Mouse (Mus musculus) kidney, embryonic 14.5 days (tissue): ENCODE measurements at regions not wholly inside any gene's neighbourhood (a gene's known extent, or its start where the extent isn't known, plus 50 kb on each side); places are given as distances from the start of the nearest gene placed in this dataset.
A peak's percentile ranks its signal among the peaks of the same experiment; 100 is the strongest.

Source experiments
- ATAC-seq: fragments of 200-750 bp; cut with Nextera tagmentation; 2 replicates; pipeline ENCODE4 v1.8.0; 2017; ENCODE audit warnings: moderate number of reproducible peaks, mild to moderate bottlenecking, moderate TSS enrichment, moderate library complexity; ENCODE audit not compliant: low FRiP score, low TSS enrichment
- H3K27ac ChIP-seq: fragments of 300-500 bp; sonication (generic); 2 replicates; pipeline ENCODE4 v1.5.1; 2014; ENCODE audit warnings: low read depth, mild to moderate bottlenecking, low read length, moderate library complexity, mixed read lengths
- H3K27me3 ChIP-seq: fragments of 300-500 bp; sonication (generic); 2 replicates; pipeline ENCODE4 v1.6.1; 2014; ENCODE audit warnings: mild to moderate bottlenecking, low read length; ENCODE audit not compliant: control insufficient read depth, insufficient read depth
- H3K36me3 ChIP-seq: fragments of 300-500 bp; sonication (generic); 2 replicates; pipeline ENCODE4 v1.6.1; 2014; ENCODE audit warnings: low read length, mixed read lengths; ENCODE audit not compliant: control insufficient read depth, insufficient read depth
- H3K4me1 ChIP-seq: fragments of 300-500 bp; sonication (generic); 2 replicates; pipeline ENCODE4 v1.6.1; 2014; ENCODE audit warnings: low read length, mixed read lengths; ENCODE audit not compliant: control insufficient read depth, insufficient read depth
- H3K4me2 ChIP-seq: fragments of 300-500 bp; sonication (generic); replicated peaks from 2 replicates; pipeline ENCODE4 v1.6.1; 2014; ENCODE audit warnings: low read depth, mild to moderate bottlenecking, low read length
- H3K4me3 ChIP-seq: fragments of 300-500 bp; sonication (generic); 2 replicates; pipeline ENCODE4 v1.5.1; 2014; ENCODE audit warnings: mild to moderate bottlenecking, low read length
- H3K9ac ChIP-seq: fragments of 300-500 bp; sonication (generic); 2 replicates; pipeline ENCODE4 v1.6.1; 2014; ENCODE audit warnings: low read depth, mild to moderate bottlenecking, low read length, moderate library complexity
- H3K9me3 ChIP-seq: fragments of 300-500 bp; sonication (generic); 2 replicates; pipeline ENCODE4 v1.6.1; 2016; ENCODE audit warnings: low read length; ENCODE audit not compliant: control insufficient read depth
- WGBS: fragments of 180-500 bp; shearing (Covaris S2); extraction: QIAGEN DNeasy Blood & Tissue Kit; methylation state at CpG from one replicate; pipeline ENCODE4 v1.1.7; 2014; 5-methylcytosine and 5-hydroxymethylcytosine counted together

DNA sequence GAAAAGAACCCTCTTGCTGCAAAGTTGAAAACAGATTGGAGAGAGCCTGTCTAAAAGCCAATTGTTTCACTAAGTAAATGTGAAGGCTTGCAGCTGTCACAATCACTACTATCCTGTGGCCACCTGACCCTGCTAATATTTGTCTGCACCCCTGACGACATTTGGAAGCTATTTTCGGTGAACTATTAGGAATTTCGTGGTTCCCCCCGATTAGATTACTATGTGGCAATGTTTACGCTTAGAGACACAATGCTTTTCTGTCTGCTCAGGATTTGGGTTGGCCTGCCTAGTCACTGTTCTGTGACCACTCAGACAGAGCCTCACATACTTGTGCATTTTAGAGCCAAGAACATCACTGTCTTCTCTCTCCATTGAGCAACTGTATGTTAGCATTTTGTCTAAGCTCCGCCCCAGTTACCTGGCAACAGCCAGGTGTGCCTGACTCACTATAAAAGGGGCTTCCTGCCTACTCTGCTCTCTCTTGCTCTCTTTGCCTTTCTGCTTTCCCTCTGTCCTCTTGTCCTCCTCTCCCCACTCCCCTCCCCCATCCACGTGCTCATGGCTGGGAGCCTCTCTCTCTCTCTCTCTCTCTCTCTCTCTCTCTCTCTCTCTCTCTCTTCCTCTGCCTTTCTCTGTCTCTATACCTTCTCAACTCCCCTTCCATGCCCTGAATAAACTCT is 59.6 kb upstream of the Efna5 start:
- H3K4me1 ChIP-seq: peaks cover 11% of the 10 kb centered on the region; the same call in 1 of the 2 replicates
- H3K27ac ChIP-seq: no peak overlapping the region
- 37% methylated on average over 7 of the region's 7 CpGs for WGBS
- no peak overlapping the region for H3K9ac ChIP-seq
- no peak for ATAC-seq
- no peaks in the 10 kb centered on the region for H3K36me3 ChIP-seq
- no peaks in the 10 kb centered on the region for H3K27me3 ChIP-seq
- no peak overlapping the region for H3K4me3 ChIP-seq
- 0 out of 2 replicates have a peak overlapping the region, but pooled peaks have one; percentile 19 for H3K4me2 ChIP-seq
- no peaks in the 10 kb centered on the region for H3K9me3 ChIP-seq

GRCm38 (mm10) chr17:62939930-62940572 is 58.9 kb upstream of the Efna5 start:
- no peak overlapping the region for H3K4me3 ChIP-seq
- H3K9me3 ChIP-seq: no peaks in the 10 kb centered on the region
- 25% methylated on average over 18 of the region's 18 CpGs for WGBS
- H3K36me3 ChIP-seq: no peaks in the 10 kb centered on the region
- H3K27me3 ChIP-seq: no peaks in the 10 kb centered on the region
- no peak for ATAC-seq
- H3K27ac ChIP-seq: no peak overlapping the region
- peak overlapping the region; percentile 19; the same call in 1 of the 2 replicates for H3K4me2 ChIP-seq
- H3K4me1 ChIP-seq: peaks cover 11% of the 10 kb centered on the region; the same call in 1 of the 2 replicates
- no peak overlapping the region for H3K9ac ChIP-seq

- WGBS: 76% methylated on average over 4 of the region's 4 CpGs
Measured at GRCm38 (mm10) chr17:62939171-62939570, 58.1 kb upstream of the Efna5 start.

More at GRCm38 (mm10) chr17:62939171-62939570, 58.1 kb upstream of the Efna5 start:
- Histone ChIP-seq H3K27me3 (no peaks in the 10 kb centered on the region), H3K4me1 (peaks cover 11% of the 10 kb centered on the region; the same call in 1 of the 2 replicates), H3K36me3 (no peaks in the 10 kb centered on the region), H3K4me3 (no peak overlapping the region), H3K9ac (no peak overlapping the region), H3K4me2 (no peak overlapping the region), H3K9me3 (no peaks in the 10 kb centered on the region), H3K27ac (no peak overlapping the region)
- ATAC-seq: no peak
